Mouse (Mus musculus): ENCODE measurements at regions not wholly inside any gene's neighbourhood (a gene's known extent, or its start where the extent isn't known, plus 50 kb on each side); places are given as distances from the start of the nearest gene placed in this dataset.

DNA sequence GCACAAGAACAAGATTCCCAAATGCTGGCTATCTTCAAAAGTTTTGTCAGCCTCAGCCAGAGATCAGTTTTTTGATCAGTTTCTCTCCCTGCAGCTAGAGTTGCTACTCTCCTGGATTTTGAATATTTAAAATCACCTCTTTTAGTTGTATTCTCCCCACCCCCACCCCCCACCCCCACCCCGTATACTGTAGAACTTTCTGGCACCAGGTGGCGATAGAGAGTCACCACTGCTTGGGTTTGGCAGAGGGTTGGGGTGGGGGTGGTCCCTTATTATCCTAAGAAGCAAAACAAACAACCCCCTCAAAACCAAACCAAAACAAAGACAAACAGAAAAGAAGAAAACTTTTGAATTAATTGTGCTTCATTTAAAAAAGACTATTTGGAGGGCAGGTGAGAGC, 122.0 kb downstream of the Dkk1 start:
- DNase-seq (ENCODE audit: low spot score in 2 of 2): peak in 1 of 2 experiments; percentile 11

DNA sequence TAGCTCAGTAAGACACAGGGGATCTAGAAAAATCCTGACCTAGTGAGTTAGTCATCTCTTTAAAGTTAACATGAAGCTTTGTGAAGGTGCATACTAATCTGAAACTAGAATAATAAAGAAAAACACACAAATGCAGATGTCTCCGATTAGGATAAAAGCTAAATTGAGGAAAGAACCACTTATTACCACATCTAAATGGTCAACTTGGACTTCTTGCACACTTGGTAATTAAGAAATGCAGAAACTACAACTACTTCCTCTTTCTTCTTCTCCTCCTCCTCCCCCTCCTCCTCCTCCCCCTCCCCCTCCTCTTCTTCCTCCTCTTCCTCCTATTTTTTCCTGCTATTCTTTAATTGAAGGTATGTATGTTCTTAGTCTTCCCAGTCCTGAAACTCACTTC, 116.3 kb downstream of the Dkk1 start:
- no peak for DNase-seq (ENCODE audit: low spot score in 2 of 2)

DNA sequence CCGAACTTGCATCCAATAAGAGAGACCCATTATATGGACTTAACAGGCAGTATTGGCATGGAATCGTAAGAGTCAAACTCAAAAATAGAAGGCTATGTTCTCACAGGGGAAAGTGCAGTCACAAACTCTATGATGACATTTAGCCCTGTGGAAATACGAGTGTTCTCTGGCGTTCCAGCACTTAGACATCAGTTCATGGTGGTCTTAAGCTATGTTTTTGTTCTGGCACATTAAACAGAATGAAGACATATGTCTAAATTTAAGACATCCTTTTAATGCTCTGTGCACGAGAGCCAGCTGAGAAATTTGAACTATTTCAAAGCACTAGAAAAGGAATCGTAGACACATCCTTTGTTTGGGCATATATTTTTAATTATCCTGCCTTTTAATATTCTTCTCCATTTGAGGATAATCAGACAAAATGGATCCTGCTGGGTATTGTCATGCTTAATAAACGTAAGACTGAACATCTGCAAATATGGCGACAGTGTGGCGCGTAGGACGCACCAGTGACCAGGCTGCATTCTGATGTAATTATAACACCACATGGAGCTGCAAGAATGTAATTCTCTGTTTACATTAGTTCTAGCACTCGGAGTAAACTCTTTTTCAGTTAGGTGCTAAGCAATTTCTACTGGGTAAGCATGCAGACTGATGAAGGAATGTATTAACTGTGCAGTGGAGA, 114.3 kb downstream of the Dkk1 start:
- no peak for DNase-seq (ENCODE audit: low spot score in 2 of 2)

DNA sequence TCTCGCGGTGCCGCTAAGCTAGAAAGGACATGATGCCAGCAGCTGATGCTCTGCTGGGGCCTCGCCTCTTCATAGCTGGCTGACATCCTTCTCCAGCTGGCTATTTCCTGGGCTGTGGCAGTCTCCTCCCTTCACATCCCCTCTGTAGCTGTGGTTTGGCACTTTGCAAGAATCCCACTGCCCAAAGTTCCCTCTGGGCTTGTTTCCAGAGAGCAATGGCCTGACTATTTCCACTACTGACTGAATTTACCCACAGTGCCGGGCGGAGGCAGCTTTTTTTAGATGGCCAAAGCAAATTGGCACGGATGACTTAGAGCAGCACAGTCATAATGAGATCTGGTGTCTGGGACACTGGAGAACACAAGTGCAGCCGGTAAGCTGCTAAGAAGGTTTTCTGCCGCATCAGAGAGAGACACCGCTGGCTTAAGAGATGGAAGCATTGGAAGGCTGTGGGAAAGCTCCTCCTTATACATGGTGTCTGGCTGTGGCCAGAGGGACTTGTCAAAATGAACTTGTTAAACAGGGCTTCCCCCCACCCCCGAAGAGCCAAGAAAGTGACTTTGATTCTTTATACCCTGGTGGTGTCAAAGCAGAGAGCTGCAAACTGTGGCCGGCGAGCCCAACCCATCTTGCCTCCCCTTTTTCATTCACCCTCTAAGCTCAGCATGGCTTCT, 98.5 kb downstream of the Dkk1 start:
- no peak for DNase-seq (ENCODE audit: low spot score in 2 of 2)

DNA sequence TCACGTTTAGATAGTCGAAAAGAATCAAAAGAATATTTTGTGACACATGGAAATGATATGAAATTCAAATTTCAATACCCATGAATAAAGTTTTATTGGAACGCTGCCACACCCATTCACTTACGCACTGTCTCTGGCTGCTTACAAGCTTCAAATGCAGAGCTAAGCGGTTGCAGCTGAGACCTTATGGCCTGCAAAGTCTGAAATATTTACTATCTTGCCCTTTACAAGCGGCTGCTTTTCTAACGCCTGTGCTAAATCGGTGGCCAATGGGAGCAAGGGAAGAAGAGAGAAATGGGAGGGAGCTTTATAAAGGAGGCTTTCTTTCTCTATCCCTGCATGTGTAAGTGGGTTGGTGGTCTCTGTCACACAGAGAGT, 97.9 kb downstream of the Dkk1 start:
- DNase-seq (ENCODE audit: low spot score in 2 of 2): no peak

DNA sequence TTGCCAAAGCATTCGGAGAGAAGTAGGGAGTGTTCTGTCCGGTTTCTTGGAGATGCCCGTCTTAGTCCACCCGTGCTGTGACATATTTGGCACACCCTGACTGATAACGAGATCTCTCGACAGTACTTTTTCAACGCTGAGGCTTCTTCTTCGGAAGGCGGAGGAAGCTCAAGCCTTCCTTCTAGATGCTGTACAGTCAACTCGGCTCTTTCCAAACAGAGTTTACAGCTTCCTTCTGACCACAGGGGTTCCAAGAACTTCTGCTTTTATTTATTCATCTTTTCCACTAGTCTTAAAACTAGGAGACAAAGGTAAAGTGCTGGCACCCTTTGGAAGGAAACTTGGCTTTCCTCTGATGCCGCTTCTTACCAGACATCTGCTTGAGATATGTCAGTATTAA, 96.8 kb downstream of the Dkk1 start:
- no peak for DNase-seq (ENCODE audit: low spot score in 2 of 2)

- no peak for DNase-seq (ENCODE audit: low spot score in 2 of 2)
Measured at GRCm38 (mm10) chr19:30483436-30483835, 66.0 kb downstream of the Dkk1 start.

- no peak for DNase-seq (ENCODE audit: low spot score in 2 of 2)
Measured at GRCm38 (mm10) chr19:30489786-30490185, 59.7 kb downstream of the Dkk1 start.

DNA sequence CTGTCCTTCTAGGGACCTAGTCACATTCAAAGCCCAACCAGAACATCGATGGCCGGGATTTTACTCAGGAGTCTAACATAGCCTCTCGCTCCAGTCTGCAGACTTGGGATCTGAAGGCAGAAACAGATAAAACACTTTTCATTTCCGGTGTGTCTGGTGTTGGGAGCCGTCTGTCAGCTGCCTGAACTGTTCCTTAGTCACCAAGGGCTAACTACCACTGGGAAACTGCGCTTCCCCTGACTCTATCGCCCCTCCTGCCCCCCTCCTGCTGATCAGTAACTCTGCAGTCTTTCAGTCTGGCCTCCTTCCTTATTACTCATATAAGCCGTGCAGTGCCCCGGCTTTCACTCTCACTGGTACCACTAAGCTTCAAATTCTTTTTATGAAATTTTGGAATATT, 58.5 kb downstream of the Dkk1 start:
- no peak for DNase-seq (ENCODE audit: low spot score in 2 of 2)
